Mouse (Mus musculus) MEL (cell line): ENCODE measurements at regions not wholly inside any gene's neighbourhood (a gene's known extent, or its start where the extent isn't known, plus 50 kb on each side); places are given as distances from the start of the nearest gene placed in this dataset.

Experiments
- DNase-seq: peaks from one replicate; pipeline ENCODE4 v3.0.0; 2011; ENCODE audit warnings: low read depth, low spot score
- H3K27ac ChIP-seq: 2 replicates; pipeline ENCODE4 v1.5.1; 2012; ENCODE audit warnings: low read depth, mild to moderate bottlenecking, control low read depth, low read length, moderate library complexity; ENCODE audit not compliant: control insufficient read depth
- H3K27me3 ChIP-seq, 2 experiments: fragments of 150-350 bp in 1 of 2; sonication (generic) in 1 of 2; 2 replicates each; pipeline ENCODE4 v1.6.1; 2012; ENCODE audit warnings: low read length in 2 of 2, mild to moderate bottlenecking in 2 of 2, improper control_type of control experiment in 1 of 2, moderate library complexity in 1 of 2; ENCODE audit not compliant: insufficient read depth in 2 of 2, control insufficient read depth in 1 of 2
- H3K36me3 ChIP-seq, 2 experiments: 2 replicates each; pipeline ENCODE4 v1.6.1; 2012 to 2014; ENCODE audit warnings: low read length in 2 of 2, improper control_type of control experiment in 1 of 2, inconsistent platforms in 1 of 2, mild to moderate bottlenecking in 1 of 2; ENCODE audit not compliant: insufficient read depth in 2 of 2, control insufficient read depth in 1 of 2
- H3K4me1 ChIP-seq, 2 experiments: fragments of 150-350 bp in 1 of 2; sonication (generic) in 1 of 2; 2 replicates each; pipeline ENCODE4 v1.6.1; 2012; ENCODE audit warnings: low read length in 2 of 2, improper control_type of control experiment in 1 of 2, mild to moderate bottlenecking in 1 of 2; ENCODE audit not compliant: insufficient read depth in 2 of 2, control insufficient read depth in 1 of 2
- H3K4me3 ChIP-seq, 2 experiments: fragments of 150-350 bp in 1 of 2; sonication (generic) in 1 of 2; 2 replicates each; pipeline ENCODE4 v1.5.1; 2012; ENCODE audit warnings: low read depth in 2 of 2, low read length in 2 of 2, mild to moderate bottlenecking in 2 of 2, moderate library complexity in 2 of 2, control low read depth in 1 of 2, improper control_type of control experiment in 1 of 2; ENCODE audit not compliant: control insufficient read depth in 1 of 2, insufficient read depth in 1 of 2
- H3K79me2 ChIP-seq: 2 replicates; pipeline ENCODE4 v1.6.1; 2012; ENCODE audit warnings: mild to moderate bottlenecking, low read length, moderate library complexity; ENCODE audit not compliant: control insufficient read depth, poor library complexity, insufficient read depth
- H3K9ac ChIP-seq: 2 replicates; pipeline ENCODE4 v1.6.1; 2012; ENCODE audit warnings: low read depth, mild to moderate bottlenecking, control low read depth, low read length, moderate library complexity; ENCODE audit not compliant: control insufficient read depth, poor library complexity, severe bottlenecking
- H3K9me3 ChIP-seq: fragments of 150-350 bp; sonication (generic); replicated peaks from 2 replicates; pipeline ENCODE4 v1.6.1; 2012; ENCODE audit warnings: mild to moderate bottlenecking, low read length, improper control_type of control experiment, moderate library complexity; ENCODE audit not compliant: insufficient read depth
- BHLHE40 ChIP-seq: IDR thresholded peaks from 2 replicates; pipeline ENCODE4 v1.6.1; 2012; ENCODE audit warnings: low read depth, mild to moderate bottlenecking, inconsistent platforms, low read length, improper control_type of control experiment, borderline replicate concordance
- CHD1 ChIP-seq: IDR thresholded peaks from 2 replicates; pipeline ENCODE4 v1.6.1; 2012; ENCODE audit warnings: low read depth, mild to moderate bottlenecking, inconsistent platforms, low read length, improper control_type of control experiment
- EP300 ChIP-seq, 2 experiments: IDR thresholded peaks; 2 replicates each; pipeline ENCODE4 v1.6.1; 2011; ENCODE audit warnings: improper control_type of control experiment in 2 of 2, low read length in 2 of 2, low read depth in 1 of 2, mild to moderate bottlenecking in 1 of 2
- GABPA ChIP-seq: IDR thresholded peaks from 2 replicates; pipeline ENCODE4 v1.6.1; 2012; ENCODE audit warnings: low read depth, mild to moderate bottlenecking, inconsistent platforms, low read length, improper control_type of control experiment, moderate library complexity
- KAT2A ChIP-seq: conservative IDR thresholded peaks from 2 replicates; pipeline ENCODE4 v1.6.1; 2012; ENCODE audit warnings: low read depth, low read length, improper control_type of control experiment, inconsistent platforms
- MAX ChIP-seq: IDR thresholded peaks from 2 replicates; pipeline ENCODE4 v1.6.1; 2011; ENCODE audit warnings: low read length, improper control_type of control experiment
- NELFE ChIP-seq: IDR thresholded peaks from 2 replicates; pipeline ENCODE4 v1.6.1; 2011; ENCODE audit warnings: low read depth, low read length, improper control_type of control experiment
- POLR2AphosphoS2 ChIP-seq: IDR thresholded peaks from 2 replicates; pipeline ENCODE4 v1.6.1; 2011; ENCODE audit warnings: low read length, improper control_type of control experiment
- RAD21 ChIP-seq: IDR thresholded peaks from 2 replicates; pipeline ENCODE4 v1.6.1; 2011; ENCODE audit warnings: mild to moderate bottlenecking, low read depth, low read length, improper control_type of control experiment
- RCOR1 ChIP-seq: IDR thresholded peaks from 2 replicates; pipeline ENCODE4 v1.6.1; 2012; ENCODE audit warnings: low read depth, mild to moderate bottlenecking, inconsistent platforms, low read length, improper control_type of control experiment
- SIN3A ChIP-seq: IDR thresholded peaks from 2 replicates; pipeline ENCODE4 v1.6.1; 2012; ENCODE audit warnings: low read length, improper control_type of control experiment, inconsistent platforms
- SMC3 ChIP-seq: IDR thresholded peaks from 2 replicates; pipeline ENCODE4 v1.6.1; 2011; ENCODE audit warnings: low read depth, low read length, improper control_type of control experiment
- TCF12 ChIP-seq: IDR thresholded peaks from 2 replicates; pipeline ENCODE4 v1.6.1; 2014; ENCODE audit warnings: low read depth, mild to moderate bottlenecking, inconsistent platforms, low read length, improper control_type of control experiment, moderate library complexity
- UBTF ChIP-seq: IDR thresholded peaks from 2 replicates; pipeline ENCODE4 v1.6.1; 2012; ENCODE audit warnings: low read depth, mild to moderate bottlenecking, inconsistent platforms, low read length, improper control_type of control experiment, moderate library complexity, borderline replicate concordance; ENCODE audit not compliant: insufficient read depth
- USF1 ChIP-seq: IDR thresholded peaks from 2 replicates; pipeline ENCODE4 v1.6.1; 2014; ENCODE audit warnings: low read depth, mild to moderate bottlenecking, inconsistent platforms, low read length, improper control_type of control experiment, moderate library complexity
- USF2 ChIP-seq, 2 experiments: IDR thresholded peaks; 2 replicates each; pipeline ENCODE4 v1.6.1; 2011 to 2012; ENCODE audit warnings: improper control_type of control experiment in 2 of 2, low read length in 2 of 2, borderline replicate concordance in 1 of 2, inconsistent platforms in 1 of 2, low read depth in 1 of 2, mild to moderate bottlenecking in 1 of 2; ENCODE audit not compliant: insufficient read depth in 1 of 2
- ZMIZ1 ChIP-seq: IDR thresholded peaks from 2 replicates; pipeline ENCODE4 v1.6.1; 2012; ENCODE audit warnings: low read depth, mild to moderate bottlenecking, inconsistent platforms, low read length, improper control_type of control experiment, moderate library complexity

- H3K4me3 ChIP-seq: no peak overlapping the region
- H3K36me3 ChIP-seq: no peaks in the 10 kb centered on the region
- peaks cover 0 to 2% of the 10 kb centered on the region in 2 experiments; a peak in 3 of 4 replicates for H3K27me3 ChIP-seq
- H3K9me3 ChIP-seq: no peaks in the 10 kb centered on the region
- H3K9ac ChIP-seq: no peak overlapping the region
- H3K79me2 ChIP-seq: no peaks in the 10 kb centered on the region
- no peaks in the 10 kb centered on the region for H3K4me1 ChIP-seq
- DNase-seq: no peak
- no peak overlapping the region for H3K27ac ChIP-seq
- TF ChIP-seq ZMIZ1 (no peak), BHLHE40 (no peak), RAD21 (no peak), KAT2A (no peak), POLR2AphosphoS2 (no peak), SMC3 (no peak), USF1 (no peak), CHD1 (no peak), TCF12 (no peak), UBTF (no peak), EP300 (IDR thresholded peaks at IDR 0.05; ENCODE audit: low read depth in 1 of 2, low read length in 2 of 2) (no peak), NELFE (no peak), SIN3A (no peak)
Observed at GRCm38 (mm10) chr2:34105271-34106051, 217.7 kb upstream of the Mvb12b start.

- DNase-seq: no peak
- H3K27ac ChIP-seq: no peak overlapping the region
- TF ChIP-seq GABPA: no peak
- no peak for TF ChIP-seq MAX
- no peak for TF ChIP-seq POLR2AphosphoS2
- no peak for TF ChIP-seq ZMIZ1
- no peak for TF ChIP-seq USF2 (IDR thresholded peaks at IDR 0.05; ENCODE audit: borderline replicate concordance in 1 of 2, insufficient read depth in 1 of 2, low read depth in 1 of 2, low read length in 2 of 2)
- no peak for TF ChIP-seq RCOR1
- H3K36me3 ChIP-seq: no peaks in the 10 kb centered on the region
- no peaks in the 10 kb centered on the region for H3K79me2 ChIP-seq
- H3K9me3 ChIP-seq: no peaks in the 10 kb centered on the region
- H3K9ac ChIP-seq: no peak overlapping the region
- no peak overlapping the region for H3K4me3 ChIP-seq
- H3K4me1 ChIP-seq: no peaks in the 10 kb centered on the region
- H3K27me3 ChIP-seq: no peaks in the 10 kb centered on the region; a peak in 2 of 4 replicates
Observed at GRCm38 (mm10) chr2:34098004-34098547, 210.3 kb upstream of the Mvb12b start.
